Mouse (Mus musculus) kidney, postnatal 4 days (tissue): ENCODE measurements around the gene Pax6.
A peak's percentile ranks its signal among the peaks of the same experiment; 100 is the strongest.

Experiments
- DNase-seq, 2 experiments: peaks; one replicate each; pipeline ENCODE4 v3.0.0; 2021; ENCODE audit warnings: mixed read lengths in 2 of 2

Gene Pax6

GRCm38 (mm10) chr2:105684991-105685650 lies 16.4 kb downstream of the Pax6 start:
- DNase-seq, result no peak

- DNase-seq, result no peak
These were observed 17.0 kb downstream of the Pax6 start for GRCm38 (mm10) chr2:105685651-105686050.

- DNase-seq, result no peak
These were observed 17.9 kb downstream of the Pax6 start for GRCm38 (mm10) chr2:105686363-105687316.

- peak; percentile 64 to 66 for DNase-seq
These were observed 18.8 kb downstream of the Pax6 start for GRCm38 (mm10) chr2:105687317-105687991.

GRCm38 (mm10) chr2:105688011-105688410 lies 19.3 kb downstream of the Pax6 start:
- DNase-seq, result peak in 1 of 2 experiments; percentile 17

- DNase-seq, result no peak
These were observed 20.0 kb downstream of the Pax6 start for GRCm38 (mm10) chr2:105688436-105689303.

GRCm38 (mm10) chr2:105689304-105689770 lies 20.6 kb downstream of the Pax6 start:
- DNase-seq, result no peak

- peak in 1 of 2 experiments; percentile 25 for DNase-seq
These were observed 21.3 kb downstream of the Pax6 start for GRCm38 (mm10) chr2:105689771-105690639.

- DNase-seq, result no peak
These were observed 22.6 kb downstream of the Pax6 start for GRCm38 (mm10) chr2:105691296-105691695.

GRCm38 (mm10) chr2:105697741-105698140 lies 29.0 kb downstream of the Pax6 start:
- DNase-seq, result no peak

GRCm38 (mm10) chr2:105698631-105699030 lies 29.9 kb downstream of the Pax6 start:
- DNase-seq, result no peak

GRCm38 (mm10) chr2:105701781-105702180 lies 33.1 kb downstream of the Pax6 start:
- DNase-seq, result no peak

GRCm38 (mm10) chr2:105702586-105702985 lies 33.9 kb downstream of the Pax6 start:
- no peak for DNase-seq

- DNase-seq, result no peak
These were observed 36.6 kb downstream of the Pax6 start for GRCm38 (mm10) chr2:105705320-105705719.

- DNase-seq, result no peak
These were observed 40.4 kb downstream of the Pax6 start for GRCm38 (mm10) chr2:105709126-105709525.

- no peak for DNase-seq
These were observed 41.8 kb downstream of the Pax6 start for GRCm38 (mm10) chr2:105710511-105710910.

GRCm38 (mm10) chr2:105715409-105716115 lies 46.9 kb downstream of the Pax6 start:
- DNase-seq, result no peak

- no peak for DNase-seq
These were observed 58.0 kb downstream of the Pax6 start for GRCm38 (mm10) chr2:105726657-105727056.

GRCm38 (mm10) chr2:105730704-105731103 lies 62.0 kb downstream of the Pax6 start:
- no peak for DNase-seq

GRCm38 (mm10) chr2:105736166-105736565 lies 67.5 kb downstream of the Pax6 start:
- DNase-seq, result no peak
